Mouse (Mus musculus) hindbrain, embryonic 13.5 days (tissue): ENCODE data around the gene Vmn2r3. TPM values are rescaled to one million over a fixed set of nuclear protein-coding genes. Genes with fewer than 3 reads are reported as not detected.

ENCODE experiments used
- polyA plus RNA-seq: library from polyadenylated mRNA; unstranded; fragments of >200 nt; fragmentation: Nextera tagmentation; extraction: Ambion mirVana; gene quantifications from 2 replicates; pipeline ENCODE4 v1.2.1, GENCODE M21; 2015

Gene Vmn2r3
- polyA plus RNA-seq, 1 experiment from 2014 or later = not detected

Other genes with a start within 250 kb of the Vmn2r3 start
- 0.09 and 0.19 TPM in 2 replicates for gene Vmn2r1, start 208.2 kb downstream of the Vmn2r3 start, polyA plus RNA-seq
- gene Vmn2r2, start 147.8 kb downstream of the Vmn2r3 start, polyA plus RNA-seq = not detected in 2 replicates
- not detected in 2 replicates for gene Vmn2r4, start 125.7 kb upstream of the Vmn2r3 start, polyA plus RNA-seq
- not detected in 2 replicates for gene Vmn2r5, start 220.1 kb upstream of the Vmn2r3 start, polyA plus RNA-seq